21 mouse cellular contexts compared by ENCODE assay signal in the genomic region with DNA sequence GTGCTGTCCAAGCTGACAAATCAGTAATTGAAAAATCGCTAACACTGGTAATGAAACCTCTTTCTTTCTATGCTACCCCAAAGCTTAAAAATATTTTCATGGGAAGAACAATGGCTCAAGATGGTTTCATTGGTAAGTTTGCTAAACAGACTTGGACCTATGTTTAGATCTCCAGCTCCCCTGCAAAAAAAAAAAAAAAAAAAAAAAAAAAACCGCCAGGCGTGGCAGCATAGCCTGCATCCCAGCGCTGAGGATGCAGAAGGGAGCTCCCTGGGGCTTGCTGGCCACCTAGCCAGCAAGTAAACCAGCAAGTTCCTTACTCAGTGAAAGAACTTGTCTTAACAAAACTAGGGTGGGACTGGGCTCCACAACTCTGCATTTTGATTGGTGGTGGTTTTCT.
"Had no signal": no experiment of that assay in that cellular context is flagged by ENCODE, and none has a peak within 500 bp of the region (broad histone marks: within the 10 kb centered on the region; RNA-seq: fewer than 3 reads in every experiment).

No protein-coding gene starts in this region.

- H3K4me3 ChIP-seq: heart, adult 2 months; heart, embryonic 13.5 days; heart, embryonic 15.5 days; hindbrain, embryonic 13.5 days; hindbrain, embryonic 15.5 days; layer of hippocampus, adult 2 months; left cerebral cortex, adult 2 months; limb, embryonic 10.5 days; limb, embryonic 12.5 days; liver, embryonic 12.5 days had no signal

- H3K9me3 ChIP-seq: heart, embryonic 13.5 days; heart, embryonic 15.5 days; hindbrain, embryonic 13.5 days; hindbrain, embryonic 15.5 days; limb, embryonic 10.5 days; limb, embryonic 12.5 days; liver, embryonic 12.5 days had no signal

- H3K9ac ChIP-seq: heart, embryonic 13.5 days; heart, embryonic 15.5 days; hindbrain, embryonic 13.5 days; hindbrain, embryonic 15.5 days; limb, embryonic 12.5 days; liver, embryonic 12.5 days; liver, embryonic 14.5 days had no signal

- H3K27ac ChIP-seq: heart, adult 2 months; heart, embryonic 13.5 days; heart, embryonic 15.5 days; hindbrain, embryonic 13.5 days; hindbrain, embryonic 15.5 days; hindbrain, postnatal 0 days; layer of hippocampus, adult 2 months; left cerebral cortex, adult 2 months; limb, embryonic 10.5 days; limb, embryonic 12.5 days; liver, embryonic 12.5 days; liver, embryonic 14.5 days had no signal

- ATAC-seq: hindbrain, postnatal 0 days; liver, embryonic 12.5 days had no signal

- H3K4me2 ChIP-seq: heart, embryonic 11.5 days; heart, embryonic 13.5 days; heart, embryonic 15.5 days; hindbrain, embryonic 13.5 days; hindbrain, embryonic 15.5 days; limb, embryonic 12.5 days; liver, embryonic 12.5 days had no signal

- H3K36me3 ChIP-seq: heart, embryonic 13.5 days; heart, embryonic 15.5 days; hindbrain, embryonic 13.5 days; hindbrain, embryonic 15.5 days; limb, embryonic 10.5 days; limb, embryonic 12.5 days; liver, embryonic 12.5 days had no signal

- H3K27me3 ChIP-seq: heart, embryonic 13.5 days; heart, embryonic 15.5 days; hindbrain, embryonic 13.5 days; hindbrain, embryonic 15.5 days; limb, embryonic 12.5 days; liver, embryonic 12.5 days had no signal

- H3K4me1 ChIP-seq: heart, embryonic 15.5 days; hindbrain, embryonic 13.5 days; hindbrain, embryonic 15.5 days; limb, embryonic 10.5 days; limb, embryonic 12.5 days had no signal

- DNase-seq: gastrocnemius, postnatal 14 days; gastrocnemius, postnatal 36 days; heart, adult 11 months; heart, adult 2 months; heart, postnatal 14 days; heart, postnatal 36 days; kidney, adult 18-20 months; kidney, postnatal 10 days; kidney, postnatal 4 days had no signal
